Mouse (Mus musculus) small intestine, adult 2 months (tissue): ENCODE results near the gene Dhdds.

ENCODE experiments used
- CTCF ChIP-seq: fragments of 200-500 bp; IDR thresholded peaks from 2 replicates; pipeline ENCODE4 v1.5.1; 2012; ENCODE audit warnings: low read depth, mild to moderate bottlenecking, control low read depth, inconsistent platforms, low read length, moderate library complexity, mixed read lengths; ENCODE audit not compliant: insufficient replicate concordance, insufficient read length; ENCODE audit errors: extremely low read depth
- POLR2A ChIP-seq: fragments of 200-500 bp; IDR thresholded peaks from 2 replicates; pipeline ENCODE4 v1.6.1; 2012; ENCODE audit warnings: low read depth, mild to moderate bottlenecking, control low read depth, inconsistent platforms, low read length, moderate library complexity

GRCm38 (mm10) chr4:134011450-134012414 is 11.0 kb upstream of the Dhdds start:
- TF ChIP-seq CTCF (no peak), POLR2A (no peak)
